Mouse (Mus musculus): ENCODE data around the gene Rnf6. TPM values are rescaled to one million over a fixed set of nuclear protein-coding genes. Genes with fewer than 3 reads are reported as not detected.
"Not testable (repeated sequence)": the region's sequence is repeated elsewhere in the genome, so short reads cannot be mapped to it uniquely, and the experiment has no call there.

The Rnf6 gene
- total RNA-seq, 1 experiment from 2014 or later: 87.9 TPM

DNA sequence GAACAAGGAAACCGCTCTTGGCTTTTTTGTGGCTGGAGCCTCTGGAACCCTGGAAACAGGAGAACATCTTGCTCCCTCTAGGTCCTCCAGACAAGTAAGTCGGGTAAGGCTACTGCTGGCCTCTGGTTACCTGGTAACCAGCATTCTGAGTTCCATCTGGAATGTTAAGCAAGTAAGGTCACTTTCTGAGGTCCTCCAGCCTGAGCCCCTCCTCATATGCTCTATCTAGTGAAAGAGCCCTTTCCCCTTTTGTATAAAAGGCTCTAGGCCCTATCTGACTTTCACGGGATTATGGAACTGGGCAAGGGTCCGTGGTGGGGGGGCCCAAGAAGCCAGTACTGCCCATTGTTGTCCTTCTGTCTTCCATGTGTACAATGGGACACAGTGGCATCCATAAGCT is 36.2 kb downstream of the Rnf6 start, which contains the start of gene 1700001J03Rik:
Gene 1700001J03Rik, minus strand, starts transcription at position 101 of the 400 bp plus-strand sequence.
- ATAC-seq (replicated peaks; ENCODE audit: insufficient number of reproducible peaks, low FRiP score, low TSS enrichment, poor library complexity, severe bottlenecking): not testable (repeated sequence)

DNA sequence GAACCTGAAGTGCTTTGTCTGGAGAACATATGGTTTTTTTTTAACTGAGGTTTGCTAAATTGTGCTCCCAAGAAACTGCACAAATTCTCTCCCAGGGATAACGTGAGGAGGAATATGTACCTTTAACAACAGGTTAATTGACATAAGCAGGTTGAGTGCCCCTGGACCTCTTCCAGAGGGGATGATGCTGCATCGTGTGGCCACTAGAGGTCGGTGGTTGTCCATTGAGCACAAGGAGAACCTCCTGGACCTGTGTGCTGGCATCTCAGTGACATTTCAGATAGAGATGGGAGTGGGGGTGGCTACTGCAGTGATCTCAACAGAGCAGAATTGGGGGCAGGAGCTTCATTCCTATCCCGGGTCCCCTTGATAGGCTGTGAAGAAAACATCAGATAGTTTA is 48.6 kb downstream of the Rnf6 start:
- not testable (repeated sequence) for ATAC-seq (replicated peaks; ENCODE audit: insufficient number of reproducible peaks, low FRiP score, low TSS enrichment, poor library complexity, severe bottlenecking)

DNA sequence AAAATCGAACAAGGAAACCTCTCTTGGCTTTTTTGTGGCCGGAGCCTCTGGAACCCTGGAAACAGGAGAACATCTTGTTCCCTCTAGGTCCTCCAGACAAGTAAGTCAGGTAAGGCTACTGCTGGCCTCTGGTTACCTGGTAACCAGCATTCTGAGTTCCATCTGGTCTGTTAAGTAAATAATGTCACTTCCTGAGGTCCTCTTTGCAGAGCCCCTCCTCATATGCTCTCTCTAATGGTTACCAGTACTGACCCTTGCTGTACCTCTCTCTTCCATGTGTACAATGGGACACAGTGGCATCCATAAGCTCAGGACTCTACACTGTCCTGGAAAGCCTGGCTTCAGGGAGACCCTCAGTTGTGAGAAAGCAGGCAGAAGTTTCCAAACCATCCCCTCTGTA is 50.7 kb downstream of the Rnf6 start, which contains the start of gene Gm6309:
Gene Gm6309, minus strand, starts transcription at position 101 of the 400 bp plus-strand sequence.
- ATAC-seq (replicated peaks; ENCODE audit: insufficient number of reproducible peaks, low FRiP score, low TSS enrichment, poor library complexity, severe bottlenecking): not testable (repeated sequence)

DNA sequence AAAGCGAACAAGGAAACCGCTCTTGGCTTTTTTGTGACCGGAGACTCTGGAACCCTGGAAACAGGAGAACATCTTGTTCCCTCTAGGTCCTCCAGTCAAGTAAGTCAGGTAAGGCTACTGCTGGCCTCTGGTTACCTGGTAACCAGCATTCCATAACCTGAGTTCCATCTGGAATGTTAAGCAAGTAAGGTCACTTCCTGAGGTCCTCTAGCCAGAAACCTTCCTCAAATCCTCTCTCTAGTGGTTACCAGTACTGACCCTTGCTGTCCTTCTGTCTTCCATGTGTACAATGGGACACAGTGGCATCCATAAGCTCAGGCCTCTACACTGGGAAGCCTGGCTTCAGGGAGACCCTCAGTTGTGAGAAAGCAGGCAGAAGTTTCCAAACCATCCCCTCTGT is 60.9 kb downstream of the Rnf6 start, which contains the start of gene Gm5565:
Gene Gm5565, minus strand, starts transcription at position 101 of the 400 bp plus-strand sequence.
- not testable (repeated sequence) for ATAC-seq (replicated peaks; ENCODE audit: insufficient number of reproducible peaks, low FRiP score, low TSS enrichment, poor library complexity, severe bottlenecking)

Other genes starting within 250 kb of the Rnf6 start
- gene Cyp3a25, start 211.9 kb downstream of the Rnf6 start, total RNA-seq (2017): not detected in 3 replicates
- gene Cyp3a59, start 142.3 kb downstream of the Rnf6 start, total RNA-seq (2017): not detected in 3 replicates
- not detected in 3 replicates for gene Gm5565, start 61.0 kb downstream of the Rnf6 start, total RNA-seq (2017)
- gene Gm6309, start 50.8 kb downstream of the Rnf6 start, total RNA-seq (2017): not detected in 3 replicates
- gene 1700001J03Rik, start 36.3 kb downstream of the Rnf6 start, total RNA-seq (2017): not detected in 3 replicates
- gene Cdk8, start 9.7 kb upstream of the Rnf6 start, total RNA-seq (2017): 22.9 to 39.3 TPM (median 26.6 TPM) in 3 replicates
- not detected in 3 replicates for gene Wasf3, start 163.4 kb upstream of the Rnf6 start, total RNA-seq (2017)

Measured in monocyte, adult 5-6 weeks (primary cell).